Mouse (Mus musculus): ENCODE results near the gene Olfr62.

The Olfr62 gene

GRCm38 (mm10) chr4:118658652-118659051, at the start of gene Olfr62:
Gene Olfr62 (plus strand): TSS chr4:118658952.
- no peak for DNase-seq

GRCm38 (mm10) chr4:118609836-118610235, 48.9 kb upstream of the Olfr62 start:
- no peak for DNase-seq

GRCm38 (mm10) chr4:118612619-118613018, 46.1 kb upstream of the Olfr62 start:
- peak in 1 of 2 experiments; percentile 30 for DNase-seq

GRCm38 (mm10) chr4:118615412-118615811, 43.3 kb upstream of the Olfr62 start:
- no peak for DNase-seq

GRCm38 (mm10) chr4:118620279-118620966, 38.3 kb upstream of the Olfr62 start, which contains the start of the genes Cfap57 and Ebna1bp2:
Gene Cfap57 (minus strand): TSS chr4:118620777.
Gene Ebna1bp2 (plus strand): TSS chr4:118620799.
- peak; percentile 80 to 86 for DNase-seq

- no peak for DNase-seq
Observed at GRCm38 (mm10) chr4:118620967-118621320, 37.8 kb upstream of the Olfr62 start.

GRCm38 (mm10) chr4:118621781-118622180, 37.0 kb upstream of the Olfr62 start:
- DNase-seq: no peak

- DNase-seq: no peak
Observed at GRCm38 (mm10) chr4:118630261-118630660, 28.5 kb upstream of the Olfr62 start.

GRCm38 (mm10) chr4:118642346-118643190, 16.2 kb upstream of the Olfr62 start:
- DNase-seq: no peak

- DNase-seq: peak in 1 of 2 experiments; percentile 59
Observed at GRCm38 (mm10) chr4:118645234-118645633, 13.5 kb upstream of the Olfr62 start.

- DNase-seq: no peak
Observed at GRCm38 (mm10) chr4:118687086-118687485, 28.3 kb downstream of the Olfr62 start.

GRCm38 (mm10) chr4:118692412-118692973, 33.7 kb downstream of the Olfr62 start, which contains the start of gene Olfr1342:
Gene Olfr1342 (minus strand): TSS chr4:118692756.
- DNase-seq: no peak

- no peak for DNase-seq
Observed at GRCm38 (mm10) chr4:118693812-118694211, 35.1 kb downstream of the Olfr62 start.

- DNase-seq: no peak
Observed at GRCm38 (mm10) chr4:118703223-118703622, 44.5 kb downstream of the Olfr62 start, which contains the start of gene Olfr1341. Gene Olfr1341 (plus strand): TSS chr4:118703523.

- DNase-seq: no peak
Observed at GRCm38 (mm10) chr4:118708086-118708485, 49.3 kb downstream of the Olfr62 start.

GRCm38 (mm10) chr4:118711656-118712055, 52.9 kb downstream of the Olfr62 start:
- DNase-seq: no peak

All from spleen, adult 18-20 months (tissue).